ENCODE assay signal across 8 mouse cellular contexts in the genomic region with DNA sequence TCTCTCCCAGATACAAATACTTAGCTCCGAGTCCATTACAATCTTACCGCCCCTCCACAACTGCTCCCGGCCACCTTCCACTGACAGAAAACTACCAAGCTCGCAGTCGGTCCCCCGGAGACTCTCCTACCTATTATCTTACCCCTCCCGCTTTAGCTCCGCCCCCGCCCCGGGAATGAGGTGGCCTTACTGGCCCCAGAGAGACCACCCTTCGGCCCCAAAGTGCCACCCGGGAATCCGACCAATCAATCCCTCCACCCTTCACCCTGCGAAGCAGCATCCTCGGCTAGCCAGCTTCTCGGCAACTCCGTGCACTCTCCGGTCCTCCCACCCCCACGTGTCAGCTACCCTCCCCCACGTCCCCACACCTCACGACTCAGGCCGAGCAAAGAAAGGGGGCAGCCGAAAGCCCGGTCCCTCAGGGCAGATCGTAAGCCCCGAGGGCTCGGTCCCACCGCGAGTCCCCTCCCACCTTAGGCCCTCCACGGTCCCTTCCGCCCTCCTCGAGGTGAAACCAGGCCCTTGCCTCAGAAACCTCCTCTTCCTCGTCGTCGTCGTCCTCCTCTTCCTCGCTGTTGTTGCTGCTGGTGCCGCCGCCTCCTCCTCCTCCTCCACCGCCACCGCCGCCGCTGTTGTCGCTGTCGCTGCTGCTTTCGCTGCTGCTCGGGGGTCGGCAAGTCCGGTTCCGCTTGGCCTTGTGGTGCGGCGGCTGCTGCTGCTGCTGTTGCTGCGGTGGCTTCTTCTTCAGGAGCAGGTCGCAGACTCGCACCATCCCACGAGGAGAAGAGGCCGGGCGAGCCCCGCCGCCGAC. TPM values are rescaled to one million over a fixed set of nuclear protein-coding genes. Genes with fewer than 3 reads are reported as not detected.
A peak's percentile ranks its signal among the peaks of the same experiment; 100 is the strongest.
DNase-seq lines count a peak whose midpoint lies in the region; ATAC-seq and TF ChIP-seq lines count a peak whose summit lies in the region.

No protein-coding gene starts in this region.

- TF ChIP-seq POLR2A in bone marrow macrophage, adult 2 months (IDR thresholded peaks at IDR 0.05; ENCODE audit: borderline replicate concordance, low read depth, low read length) = no peak
- TF ChIP-seq POLR2A in embryonic fibroblast, embryonic 13.5 days (IDR thresholded peaks at IDR 0.05; ENCODE audit: low read depth, low read length) = no peak

- H3K27me3 ChIP-seq in heart, embryonic 11.5 days (ENCODE audit: control insufficient read depth, insufficient read depth, low read length) = no peaks in the 10 kb centered on the region
- no peaks in the 10 kb centered on the region for H3K27me3 ChIP-seq in kidney, postnatal 0 days (ENCODE audit: insufficient read depth, low read length)
- no peaks in the 10 kb centered on the region for H3K27me3 ChIP-seq in liver, embryonic 13.5 days
- no peaks in the 10 kb centered on the region for H3K27me3 ChIP-seq in stomach, embryonic 16.5 days (ENCODE audit: control insufficient read depth, insufficient read depth, low read length)

- peak; percentile 18 for ATAC-seq in CD4-positive, CD25-positive, alpha-beta regulatory T cell, adult 4 months
- ATAC-seq in heart, embryonic 11.5 days (replicated peaks; ENCODE audit: insufficient number of reproducible peaks, low FRiP score, low TSS enrichment) = peak; percentile 40
- peak; percentile 24 for ATAC-seq in kidney, postnatal 0 days (replicated peaks; ENCODE audit: low FRiP score, low read depth)
- peak; percentile 57 for ATAC-seq in liver, embryonic 13.5 days (ENCODE audit: low read depth)
- peak; percentile 18; the same call in 1 of the 2 replicates for ATAC-seq in stomach, embryonic 16.5 days (ENCODE audit: insufficient read depth, low FRiP score)

- peak; percentile 68 for DNase-seq in kidney, postnatal 0 days (ENCODE audit: low spot score)
- DNase-seq in liver, embryonic 13.5 days = peak; percentile 56
- peak; percentile 67 for DNase-seq in naive thymus-derived CD4-positive, alpha-beta T cell, adult 2 months (ENCODE audit: low read depth)

- TF ChIP-seq CTCF in bone marrow macrophage, adult 2 months (IDR thresholded peaks at IDR 0.05; ENCODE audit: low read depth, low read length) = no peak
- no peak for TF ChIP-seq CTCF in embryonic fibroblast, embryonic 13.5 days (IDR thresholded peaks at IDR 0.05; ENCODE audit: borderline replicate concordance, insufficient read depth, low read length)
- 0 out of 2 replicates have a peak, but pooled peaks have one; percentile 2 for TF ChIP-seq CTCF in kidney, postnatal 0 days (IDR thresholded peaks at IDR 0.05; ENCODE audit: low read depth)

- peaks cover 8% of the 10 kb centered on the region for H3K4me1 ChIP-seq in bone marrow macrophage, adult 2 months (ENCODE audit: control insufficient read depth, insufficient read depth, low read length)
- no peaks in the 10 kb centered on the region; the same call in 1 of the 2 replicates for H3K4me1 ChIP-seq in embryonic fibroblast, embryonic 13.5 days (ENCODE audit: control insufficient read depth, insufficient read depth, low read length)
- peaks cover 18% of the 10 kb centered on the region for H3K4me1 ChIP-seq in heart, embryonic 11.5 days (ENCODE audit: control insufficient read depth, insufficient read depth, low read length)
- peaks cover 8% of the 10 kb centered on the region; the same call in 1 of the 2 replicates for H3K4me1 ChIP-seq in kidney, postnatal 0 days (replicated peaks; ENCODE audit: insufficient read depth, low read length)
- peaks cover 37% of the 10 kb centered on the region for H3K4me1 ChIP-seq in liver, embryonic 13.5 days (replicated peaks)
- peaks cover 4% of the 10 kb centered on the region; the same call in 1 of the 2 replicates for H3K4me1 ChIP-seq in stomach, embryonic 16.5 days (ENCODE audit: control insufficient read depth, insufficient read depth, low read length)

- WGBS in heart, embryonic 11.5 days (ENCODE audit: insufficient replicate concordance) = under 1% methylated on average over 54 of the region's 61 CpGs
- under 1% methylated on average over 57 of the region's 61 CpGs for WGBS in kidney, postnatal 0 days
- 1% methylated on average over 55 of the region's 61 CpGs for WGBS in liver, embryonic 13.5 days (ENCODE audit: insufficient replicate concordance)
- under 1% methylated on average over 59 of the region's 61 CpGs for WGBS in stomach, embryonic 16.5 days

- peak overlapping the region; percentile 81 for H3K4me2 ChIP-seq in heart, embryonic 11.5 days
- H3K4me2 ChIP-seq in kidney, postnatal 0 days (ENCODE audit: low read length) = peak overlapping the region; percentile 77
- peak overlapping the region; percentile 88 for H3K4me2 ChIP-seq in liver, embryonic 13.5 days
- H3K4me2 ChIP-seq in stomach, embryonic 16.5 days (ENCODE audit: low read depth, low read length) = peak overlapping the region; percentile 64

- peak overlapping the region; percentile 99 for H3K9ac ChIP-seq in heart, embryonic 11.5 days (ENCODE audit: low read depth, low read length)
- H3K9ac ChIP-seq in kidney, postnatal 0 days (ENCODE audit: low read depth, low read length) = peak overlapping the region; percentile 99
- H3K9ac ChIP-seq in liver, embryonic 13.5 days = peak overlapping the region; percentile 95
- peak overlapping the region; percentile 99 for H3K9ac ChIP-seq in stomach, embryonic 16.5 days (ENCODE audit: low read length)

- peak overlapping the region; percentile 100 for H3K4me3 ChIP-seq in bone marrow macrophage, adult 2 months (ENCODE audit: insufficient read depth, low read length)
- H3K4me3 ChIP-seq in embryonic fibroblast, embryonic 13.5 days (ENCODE audit: insufficient read depth, low read length) = peak overlapping the region; percentile 91
- peak overlapping the region; percentile 98 for H3K4me3 ChIP-seq in heart, embryonic 11.5 days (ENCODE audit: low read depth, low read length)
- peak overlapping the region; percentile 97 for H3K4me3 ChIP-seq in kidney, postnatal 0 days (replicated peaks; ENCODE audit: low read depth, low read length)
- H3K4me3 ChIP-seq in liver, embryonic 13.5 days (replicated peaks) = peak overlapping the region; percentile 95
- H3K4me3 ChIP-seq in stomach, embryonic 16.5 days (replicated peaks; ENCODE audit: low read length) = peak overlapping the region; percentile 97

- no peaks in the 10 kb centered on the region for H3K36me3 ChIP-seq in heart, embryonic 11.5 days (ENCODE audit: control insufficient read depth, insufficient read depth, low read length)
- H3K36me3 ChIP-seq in kidney, postnatal 0 days (ENCODE audit: insufficient read depth, low read length) = no peaks in the 10 kb centered on the region
- 0 out of 2 replicates have a peak, but pooled peaks cover 4% of the 10 kb centered on the region for H3K36me3 ChIP-seq in liver, embryonic 13.5 days
- H3K36me3 ChIP-seq in stomach, embryonic 16.5 days (ENCODE audit: control insufficient read depth, insufficient read depth, low read length) = no peaks in the 10 kb centered on the region

- peak overlapping the region; percentile 83 for H3K27ac ChIP-seq in bone marrow macrophage, adult 2 months (ENCODE audit: insufficient read depth, low read depth, low read length)
- H3K27ac ChIP-seq in embryonic fibroblast, embryonic 13.5 days (ENCODE audit: insufficient read depth, low read length) = peak overlapping the region; percentile 69
- peak overlapping the region; percentile 99 for H3K27ac ChIP-seq in heart, embryonic 11.5 days (ENCODE audit: low read depth, low read length)
- H3K27ac ChIP-seq in kidney, postnatal 0 days = peak overlapping the region; percentile 99
- peak overlapping the region; percentile 97 for H3K27ac ChIP-seq in liver, embryonic 13.5 days
- peak overlapping the region; percentile 100 for H3K27ac ChIP-seq in stomach, embryonic 16.5 days (ENCODE audit: low read length)

- no peaks in the 10 kb centered on the region for H3K9me3 ChIP-seq in heart, embryonic 11.5 days (replicated peaks; ENCODE audit: control insufficient read depth, low read length)
- no peaks in the 10 kb centered on the region for H3K9me3 ChIP-seq in kidney, postnatal 0 days (replicated peaks; ENCODE audit: low read length)
- H3K9me3 ChIP-seq in liver, embryonic 13.5 days (replicated peaks) = no peaks in the 10 kb centered on the region
- no peaks in the 10 kb centered on the region for H3K9me3 ChIP-seq in stomach, embryonic 16.5 days (replicated peaks; ENCODE audit: control insufficient read depth, low read length)

RNA-seq across cellular contexts. Expression of gene Ankrd17, which starts 1.0 kb away (rescaled TPM):
- polyA plus RNA-seq in CD4-positive, CD25-positive, alpha-beta regulatory T cell, adult 4 months (2017; shearing (Covaris generic)) = 10 to 100 TPM; 44.6 to 53.6 TPM
- polyA plus RNA-seq in bone marrow macrophage, adult 2 months (2012; ENCODE audit: insufficient read depth, insufficient read length, missing spikeins) = 39.2 and 40.0 TPM in 2 replicates
- 112 and 120 TPM in 2 replicates for polyA plus RNA-seq in embryonic fibroblast, embryonic 13.5 days (2011; ENCODE audit: insufficient read length, low read depth, missing spikeins)
- polyA plus RNA-seq in heart, embryonic 11.5 days (2014; fragmentation: Nextera tagmentation; extraction: Ambion mirVana) = 24.2 and 26.8 TPM in 2 replicates
- polyA plus RNA-seq in kidney, postnatal 0 days (2015; fragmentation: Nextera tagmentation; extraction: Ambion mirVana) = 23.2 and 23.6 TPM in 2 replicates
- polyA plus RNA-seq in liver, embryonic 13.5 days (2015; fragmentation: Nextera tagmentation; extraction: Ambion mirVana) = 9.3 and 10.0 TPM in 2 replicates
- 18.2 and 22.8 TPM in 2 replicates for polyA plus RNA-seq in stomach, embryonic 16.5 days (2015; fragmentation: Nextera tagmentation; extraction: Ambion mirVana)

RNA-seq across cellular contexts. Expression of gene Gm9958, which starts 1.7 kb away (rescaled TPM):
- 1 to 10 TPM; 2.2 to 2.5 TPM for polyA plus RNA-seq in CD4-positive, CD25-positive, alpha-beta regulatory T cell, adult 4 months (2017; shearing (Covaris generic))
- polyA plus RNA-seq in bone marrow macrophage, adult 2 months (2012; ENCODE audit: insufficient read depth, insufficient read length, missing spikeins) = 2.3 and 3.4 TPM in 2 replicates
- 0.90 and 1.1 TPM in 2 replicates for polyA plus RNA-seq in embryonic fibroblast, embryonic 13.5 days (2011; ENCODE audit: insufficient read length, low read depth, missing spikeins)
- 2.0 and 3.4 TPM in 2 replicates for polyA plus RNA-seq in heart, embryonic 11.5 days (2014; fragmentation: Nextera tagmentation; extraction: Ambion mirVana)
- 7.0 and 7.8 TPM in 2 replicates for polyA plus RNA-seq in kidney, postnatal 0 days (2015; fragmentation: Nextera tagmentation; extraction: Ambion mirVana)
- 2.0 and 2.8 TPM in 2 replicates for polyA plus RNA-seq in liver, embryonic 13.5 days (2015; fragmentation: Nextera tagmentation; extraction: Ambion mirVana)
- 5.3 and 6.3 TPM in 2 replicates for polyA plus RNA-seq in stomach, embryonic 16.5 days (2015; fragmentation: Nextera tagmentation; extraction: Ambion mirVana)

Comparison
In these comparisons a context has a peak if more than half of its experiments do, and no peak if none do; other contexts are left out.
1. Peak in every context shown above with its lines: DNase-seq, ATAC-seq, H3K4me3 ChIP-seq and H3K27ac ChIP-seq.